ENCODE assay signal across 18 mouse cellular contexts in genomic region chr15:98749093-98749492, GRCm38 (mm10). TPM values are rescaled to one million over a fixed set of nuclear protein-coding genes. Genes with fewer than 3 reads are reported as not detected.
A peak's percentile ranks its signal among the peaks of the same experiment; 100 is the strongest.
DNase-seq lines count a peak whose midpoint lies in the region; TF ChIP-seq lines count a peak whose summit lies in the region.
"Had no signal": no experiment of that assay in that cellular context is flagged by ENCODE, and none has a peak within 500 bp of the region (broad histone marks: within the 10 kb centered on the region; RNA-seq: fewer than 3 reads in every experiment).

No protein-coding gene starts in this region.

- TF ChIP-seq POLR2A in myocyte (IDR thresholded peaks at IDR 0.05; ENCODE audit: insufficient read length, low read depth), result no peak

- H3K79me2 ChIP-seq in myocyte (ENCODE audit: control insufficient read depth, insufficient read depth), result peaks cover 91% of the 10 kb centered on the region

- no peaks in the 10 kb centered on the region for H3K27me3 ChIP-seq in myocyte (ENCODE audit: control insufficient read depth, insufficient read depth, insufficient read length)
- H3K27me3 ChIP-seq: CH12.LX, Patski had no signal

- no peak overlapping the region for H3K4me3 ChIP-seq in myocyte

- H3ac ChIP-seq in myocyte (ENCODE audit: control insufficient read depth, insufficient read length), result no peak overlapping the region

- H3K4me2 ChIP-seq in myocyte (ENCODE audit: low read depth), result no peak overlapping the region

- H3K36me3 ChIP-seq in myocyte (ENCODE audit: control insufficient read depth, insufficient read depth), result peaks cover 9% of the 10 kb centered on the region

- no peak for DNase-seq in embryo, embryonic 10.5 days (ENCODE audit: low spot score)
- DNase-seq: adrenal gland, adult 2 months; adrenal gland, adult 8-10 months; adrenal gland, postnatal 10 days; adrenal gland, postnatal 14 days; adrenal gland, postnatal 25 days; adrenal gland, postnatal 36 days; B cell, adult 2 months; cerebellum, adult 11 months; cerebellum, adult 11-12 months; cerebellum, adult 18-20 months; cerebellum, adult 2 months had no signal

TF ChIP-seq in myocyte, 11 proteins besides CTCF, POLR2A, EP300 and RAD21:
- no peak for TF ChIP-seq SRF (IDR thresholded peaks at IDR 0.05; ENCODE audit: control insufficient read depth, insufficient read length, low read depth)
- TF ChIP-seq TCF12 (IDR thresholded peaks at IDR 0.05; ENCODE audit: insufficient read depth, poor library complexity, severe bottlenecking), result no peak
- TF ChIP-seq MAX (IDR thresholded peaks at IDR 0.05; ENCODE audit: low read depth), result no peak
- TF ChIP-seq USF1 (IDR thresholded peaks at IDR 0.05; ENCODE audit: low read depth), result peak; percentile 54
- TF ChIP-seq E2F4 (IDR thresholded peaks at IDR 0.05; ENCODE audit: insufficient read depth), result no peak
- no peak for TF ChIP-seq CEBPB (IDR thresholded peaks at IDR 0.05; ENCODE audit: insufficient read depth, poor library complexity, severe bottlenecking)
- no peak for TF ChIP-seq REST (IDR thresholded peaks at IDR 0.05; ENCODE audit: insufficient read depth, insufficient read length)
- no peak for TF ChIP-seq TCF3 (IDR thresholded peaks at IDR 0.05; ENCODE audit: insufficient read length, low read depth)
- TF ChIP-seq MYOD1 (IDR thresholded peaks at IDR 0.05; ENCODE audit: control insufficient read depth in 1 of 3, insufficient read length in 2 of 3, low read depth in 2 of 3), result peak in 1 of 3 experiments; percentile 58
- peak in 1 of 3 experiments; percentile 63 for TF ChIP-seq MYOG (IDR thresholded peaks at IDR 0.05; ENCODE audit: control insufficient read depth in 1 of 3, insufficient read depth in 1 of 3, insufficient read length in 2 of 3, low read depth in 2 of 3)
- no peak for TF ChIP-seq POLR2AphosphoS2 (IDR thresholded peaks at IDR 0.05; ENCODE audit: insufficient read length, low read depth)

RNA-seq across cellular contexts. Expression of gene Arf3, which starts 13.9 kb away (rescaled TPM):
- 72.0 TPM for polyA plus RNA-seq in myocyte (2012; fragmentation: generic; extraction: Trizol)

RNA-seq across cellular contexts. Expression of gene Fkbp11, which starts 21.1 kb away (rescaled TPM):
- polyA plus RNA-seq in myocyte (2012; fragmentation: generic; extraction: Trizol), result 52.9 TPM

RNA-seq across cellular contexts. Expression of gene Wnt10b, which starts 28.9 kb away (rescaled TPM):
- polyA plus RNA-seq in myocyte (2012; fragmentation: generic; extraction: Trizol), result 3.3 TPM
- polyA plus RNA-seq: CD4-positive, CD25-positive, alpha-beta regulatory T cell, adult 4 months; Patski had no signal

RNA-seq across cellular contexts. Expression of gene Wnt1, which starts 40.6 kb away (rescaled TPM):
- 0.06 TPM for polyA plus RNA-seq in myocyte (2012; fragmentation: generic; extraction: Trizol)
- polyA plus RNA-seq: activated CD4-positive, CD25-positive, alpha-beta regulatory T cell, adult 4 months; CD4-positive, CD25-positive, alpha-beta regulatory T cell, adult 4 months; cerebellum, adult 2 months; G1E; Patski had no signal

RNA-seq across cellular contexts. Expression of gene Ccdc65, which starts 41.1 kb away (rescaled TPM):
- 2.4 TPM for polyA plus RNA-seq in myocyte (2012; fragmentation: generic; extraction: Trizol)
- polyA plus RNA-seq: CD4-positive, CD25-positive, alpha-beta regulatory T cell, adult 4 months; G1E had no signal
